Comparison of ENCODE assay signal across 24 mouse cellular contexts in the genomic region with DNA sequence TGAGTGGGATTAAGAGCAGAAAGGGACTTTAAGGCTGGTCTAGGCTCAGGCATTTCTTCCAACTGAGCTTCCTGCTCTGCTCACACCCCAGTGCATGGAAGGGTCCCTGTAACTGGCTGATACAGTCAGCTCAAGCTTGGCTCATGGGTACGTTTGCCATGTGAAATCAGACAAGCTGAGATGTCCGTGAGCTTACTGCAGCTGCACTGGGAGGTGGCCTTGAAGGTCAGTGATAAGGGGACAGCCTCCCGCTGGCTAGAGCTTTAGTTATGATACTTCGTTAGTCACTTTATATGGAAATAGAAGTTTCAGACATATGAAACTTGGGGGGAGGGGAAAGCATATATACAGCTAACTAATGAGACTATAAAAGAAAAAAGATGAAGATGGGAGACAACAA. TPM values are rescaled to one million over a fixed set of nuclear protein-coding genes. Genes with fewer than 3 reads are reported as not detected.
DNase-seq lines count a peak whose midpoint lies in the region; ATAC-seq lines count a peak whose summit lies in the region.
"Had no signal": no experiment of that assay in that cellular context is flagged by ENCODE, and none has a peak within 500 bp of the region (broad histone marks: within the 10 kb centered on the region; RNA-seq: fewer than 3 reads in every experiment).

No protein-coding gene starts in this region.

- DNase-seq in adrenal gland, adult (ENCODE audit: inconsistent age in 2 of 2, low spot score in 1 of 2): peak; percentile 54 to 74
- no peak for DNase-seq in adrenal gland, adult 18-20 months (ENCODE audit: low spot score in 2 of 2)
- DNase-seq in ovary, adult 18-20 months (ENCODE audit: low spot score): peak; percentile 72
- no peak for DNase-seq in ovary, postnatal 10 days (ENCODE audit: low spot score)
- DNase-seq in adrenal gland, postnatal 14 days: peak; percentile 46
- no peak for DNase-seq in embryo, embryonic 10.5 days (ENCODE audit: low spot score)
- no peak for DNase-seq in gastrocnemius, postnatal 4 days (ENCODE audit: low spot score in 2 of 2)
- DNase-seq: cerebellum, adult 18-20 months; cerebellum, adult 9-10 months; cerebellum, postnatal 14 days; gastrocnemius, postnatal 10 days; gastrocnemius, postnatal 36 days; heart, adult 18-20 months; heart, postnatal 14 days; heart, postnatal 4 days; kidney, adult 18-20 months had no signal

- 0 out of 2 replicates have a peak, but pooled peaks have one; percentile 28 for ATAC-seq in megakaryocyte-erythroid progenitor cell, adult 5-6 weeks (replicated peaks; ENCODE audit: low FRiP score, low TSS enrichment, poor library complexity, severe bottlenecking)
- ATAC-seq: activated CD4-positive, CD25-positive, alpha-beta regulatory T cell, adult 4 months; forebrain, embryonic 16.5 days; hindbrain, postnatal 0 days; inflammation-experienced regulatory T-cells, adult 6 months; intestine, embryonic 16.5 days had no signal

RNA-seq across cellular contexts. Expression of a gene that starts 6.1 kb away (rescaled TPM):
- total RNA-seq in adrenal gland, adult 18-20 months (2021): 1 to 10 TPM; 4.3 to 4.8 TPM
- total RNA-seq in adrenal gland, postnatal 14 days (2021): 8.2 and 8.6 TPM in 2 replicates
- not detected in 2 replicates for total RNA-seq in megakaryocyte-erythroid progenitor cell, adult 5-6 weeks (2014; fragmentation: Nextera tagmentation)
- 6.1 TPM in 1 of 2 replicates, not detected in the other for total RNA-seq in megakaryocyte-erythroid progenitor cell, adult 5-6 weeks (2017)
- total RNA-seq in gastrocnemius, postnatal 4 days (2021): 1 to 10 TPM; 3.1 to 3.5 TPM

RNA-seq across cellular contexts. Expression of a gene that starts 10.1 kb away (rescaled TPM):
- total RNA-seq in adrenal gland, adult 18-20 months (2021): not detected
- total RNA-seq in adrenal gland, postnatal 14 days (2021): not detected in 2 replicates
- not detected in 2 replicates for total RNA-seq in megakaryocyte-erythroid progenitor cell, adult 5-6 weeks (2014; fragmentation: Nextera tagmentation)
- total RNA-seq in megakaryocyte-erythroid progenitor cell, adult 5-6 weeks (2017): not detected in 2 replicates
- not detected for total RNA-seq in gastrocnemius, postnatal 4 days (2021)
- total RNA-seq: ES-E14; gastrocnemius, adult 18-20 months; gastrocnemius, postnatal 10 days; gastrocnemius, postnatal 36 days; heart, adult 18-20 months; heart, postnatal 14 days; heart, postnatal 4 days; hindbrain, postnatal 0 days had no signal

RNA-seq across cellular contexts. Expression of a gene that starts 31.1 kb away (rescaled TPM):
- not detected for total RNA-seq in adrenal gland, adult 18-20 months (2021)
- not detected in 2 replicates for total RNA-seq in adrenal gland, postnatal 14 days (2021)
- total RNA-seq in megakaryocyte-erythroid progenitor cell, adult 5-6 weeks (2014; fragmentation: Nextera tagmentation): not detected in 2 replicates
- total RNA-seq in megakaryocyte-erythroid progenitor cell, adult 5-6 weeks (2017): not detected in 2 replicates
- total RNA-seq in gastrocnemius, postnatal 4 days (2021): not detected
- total RNA-seq: gastrocnemius, adult 18-20 months; gastrocnemius, postnatal 10 days; gastrocnemius, postnatal 36 days; heart, postnatal 14 days; heart, postnatal 4 days had no signal

Comparison
In these comparisons a context has a peak if more than half of its experiments do, and no peak if none do; other contexts are left out.
1. DNase-seq: peak in adrenal gland, adult (2 of 2), ovary, adult 18-20 months (single experiment) and adrenal gland, postnatal 14 days (single experiment); none in adrenal gland, adult 18-20 months (0 of 2), ovary, postnatal 10 days (single experiment), embryo, embryonic 10.5 days (single experiment) and gastrocnemius, postnatal 4 days (0 of 2).